Mouse (Mus musculus): Measurements from ENCODE around the gene Nmur1.

The Nmur1 gene

GRCm38 (mm10) chr1:86406313-86406712, 19.7 kb downstream of the Nmur1 start:
- DNase-seq, result no peak

- DNase-seq, result no peak
Measured at GRCm38 (mm10) chr1:86404834-86405233, 21.2 kb downstream of the Nmur1 start.

GRCm38 (mm10) chr1:86400096-86400754, 25.8 kb downstream of the Nmur1 start:
- no peak for DNase-seq

GRCm38 (mm10) chr1:86399322-86399721, 26.7 kb downstream of the Nmur1 start:
- DNase-seq, result no peak

- no peak for DNase-seq
Measured at GRCm38 (mm10) chr1:86398222-86398621, 27.8 kb downstream of the Nmur1 start.

- no peak for DNase-seq
Measured at GRCm38 (mm10) chr1:86397621-86398020, 28.4 kb downstream of the Nmur1 start.

GRCm38 (mm10) chr1:86395897-86396296, 30.1 kb downstream of the Nmur1 start:
- DNase-seq, result no peak

GRCm38 (mm10) chr1:86394246-86394645, 31.8 kb downstream of the Nmur1 start:
- no peak for DNase-seq

GRCm38 (mm10) chr1:86393219-86393618, 32.8 kb downstream of the Nmur1 start:
- DNase-seq, result no peak

- no peak for DNase-seq
Measured at GRCm38 (mm10) chr1:86391425-86391824, 34.6 kb downstream of the Nmur1 start.

- DNase-seq, result peak; percentile 53
Measured at GRCm38 (mm10) chr1:86389230-86389629, 36.8 kb downstream of the Nmur1 start.

GRCm38 (mm10) chr1:86381027-86381426, 45.0 kb downstream of the Nmur1 start:
- no peak for DNase-seq

- peak; percentile 23 for DNase-seq
Measured at GRCm38 (mm10) chr1:86379161-86379569, 46.9 kb downstream of the Nmur1 start.

GRCm38 (mm10) chr1:86378662-86379061, 47.4 kb downstream of the Nmur1 start:
- DNase-seq, result no peak

GRCm38 (mm10) chr1:86376354-86376753, 49.7 kb downstream of the Nmur1 start:
- DNase-seq, result no peak

GRCm38 (mm10) chr1:86371997-86372396, 54.0 kb downstream of the Nmur1 start:
- DNase-seq, result peak; percentile 44

- no peak for DNase-seq
Measured at GRCm38 (mm10) chr1:86368086-86368485, 57.9 kb downstream of the Nmur1 start.

- DNase-seq, result no peak
Measured at GRCm38 (mm10) chr1:86363671-86364070, 62.4 kb downstream of the Nmur1 start.

GRCm38 (mm10) chr1:86361852-86362615, 64.0 kb downstream of the Nmur1 start:
- DNase-seq, result no peak

GRCm38 (mm10) chr1:86360441-86360840, 65.6 kb downstream of the Nmur1 start:
- DNase-seq, result no peak

GRCm38 (mm10) chr1:86359798-86360179, 66.2 kb downstream of the Nmur1 start:
- DNase-seq, result no peak

GRCm38 (mm10) chr1:86358906-86359797, 66.9 kb downstream of the Nmur1 start, which contains the start of gene Ncl:
Ncl (minus strand) TSS chr1:86359400.
- DNase-seq, result peak; percentile 98

GRCm38 (mm10) chr1:86358229-86358905, 67.7 kb downstream of the Nmur1 start:
- no peak for DNase-seq

Measured in right cerebral cortex, postnatal 25 days (tissue).